Mouse (Mus musculus): ENCODE measurements around the gene Hpse2.
A peak's percentile ranks its signal among the peaks of the same experiment; 100 is the strongest.
"Not testable (repeated sequence)": the region's sequence is repeated elsewhere in the genome, so short reads cannot be mapped to it uniquely, and the experiment has no call there.

Hpse2 gene

DNA sequence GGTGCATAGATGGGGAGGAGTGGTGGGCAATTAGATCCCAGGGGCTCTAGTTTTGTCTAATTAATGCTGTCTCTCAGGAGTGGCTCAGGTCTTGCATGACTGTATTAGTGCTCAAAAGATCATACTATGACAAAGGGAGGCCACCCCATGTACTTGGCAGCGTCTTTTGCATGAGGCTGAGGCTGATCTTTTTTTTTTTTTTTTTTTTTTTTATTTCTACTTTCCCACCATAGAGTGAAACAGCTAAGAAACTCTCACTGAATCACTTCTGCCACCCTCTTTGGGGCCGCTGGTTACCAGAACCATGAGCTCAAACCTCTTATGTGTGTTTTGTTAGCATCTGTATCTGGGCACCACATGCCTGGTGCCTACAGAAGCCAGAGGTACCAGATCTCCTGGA is 549.0 kb downstream of the Hpse2 start:
- no peak for DNase-seq

DNA sequence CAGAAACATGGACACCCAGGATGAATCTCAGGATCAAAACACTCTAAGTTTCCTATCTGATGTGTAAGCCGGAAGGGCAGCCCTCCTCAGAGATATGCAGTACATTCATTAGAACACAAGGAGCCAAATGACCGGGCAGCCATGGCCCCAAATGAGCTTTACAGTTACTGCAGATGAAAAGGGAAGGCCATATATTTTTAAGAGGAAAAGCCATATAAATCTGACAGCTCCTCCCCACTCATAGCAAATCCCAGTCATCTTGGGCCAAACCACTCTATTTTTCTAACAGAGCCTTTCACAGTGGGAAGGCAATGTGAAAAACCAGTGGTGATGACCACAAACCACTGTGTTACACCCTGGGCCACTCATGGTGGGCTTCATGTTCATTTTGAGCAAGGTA is 549.9 kb downstream of the Hpse2 start:
- no peak for DNase-seq

DNA sequence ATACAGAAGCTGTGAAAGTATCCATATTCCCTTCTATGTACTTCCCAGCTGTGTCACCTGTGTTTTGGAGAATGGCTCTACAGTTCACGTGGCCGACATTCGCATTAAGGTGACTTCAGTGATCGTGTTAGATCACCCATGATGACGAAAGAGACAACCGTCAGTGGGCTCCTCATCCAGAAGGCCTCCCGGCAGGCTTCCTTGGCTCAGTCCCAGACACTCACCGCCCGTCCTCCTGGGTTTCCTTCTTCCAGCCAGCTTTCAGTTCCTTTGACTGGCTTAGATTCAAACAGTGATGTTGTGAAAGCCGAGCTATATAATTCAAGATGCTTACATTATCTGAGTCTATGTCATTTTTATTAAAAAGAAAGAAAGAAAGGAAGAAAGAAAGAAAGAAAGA is 550.6 kb downstream of the Hpse2 start:
- no peak for DNase-seq

DNA sequence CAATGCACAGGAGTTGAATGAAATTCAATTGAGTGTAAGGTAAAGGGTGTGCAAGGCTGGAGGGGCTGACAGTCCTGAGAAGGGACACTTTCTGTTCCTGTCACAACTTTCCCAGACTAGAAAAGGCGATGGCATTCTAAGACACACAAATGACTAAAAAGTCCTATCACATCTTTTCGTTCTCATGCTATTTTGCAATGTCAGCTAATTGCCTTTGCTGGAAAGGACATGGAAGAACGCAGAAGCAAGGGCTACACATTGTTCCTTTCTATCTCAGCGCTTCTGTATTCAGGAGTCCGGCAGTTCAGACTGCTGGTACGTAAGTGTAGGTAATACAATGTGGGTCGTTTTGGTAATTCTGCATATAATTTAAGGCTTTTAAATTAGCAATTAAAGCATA is 555.0 kb downstream of the Hpse2 start:
- DNase-seq = no peak

DNA sequence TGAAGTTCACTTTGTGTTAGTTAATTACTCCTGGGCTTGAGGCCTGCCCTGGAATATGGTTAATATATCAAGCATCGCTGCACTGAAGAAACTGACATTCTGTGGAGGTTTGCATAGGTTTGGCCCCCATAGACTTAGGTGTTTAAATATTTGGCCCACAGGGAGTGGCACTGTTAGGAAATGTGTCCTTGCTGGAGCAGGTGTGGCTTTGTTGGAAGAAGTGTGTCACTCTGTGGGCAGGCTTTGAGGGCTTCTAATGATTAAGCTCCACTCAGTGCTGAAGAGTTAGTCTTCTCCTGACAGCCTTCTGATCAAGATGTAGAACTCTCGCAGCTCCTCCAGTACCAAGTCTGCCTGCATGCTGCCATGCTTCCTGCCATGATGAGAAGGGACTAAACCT is 555.9 kb downstream of the Hpse2 start:
- no peak for DNase-seq

DNA sequence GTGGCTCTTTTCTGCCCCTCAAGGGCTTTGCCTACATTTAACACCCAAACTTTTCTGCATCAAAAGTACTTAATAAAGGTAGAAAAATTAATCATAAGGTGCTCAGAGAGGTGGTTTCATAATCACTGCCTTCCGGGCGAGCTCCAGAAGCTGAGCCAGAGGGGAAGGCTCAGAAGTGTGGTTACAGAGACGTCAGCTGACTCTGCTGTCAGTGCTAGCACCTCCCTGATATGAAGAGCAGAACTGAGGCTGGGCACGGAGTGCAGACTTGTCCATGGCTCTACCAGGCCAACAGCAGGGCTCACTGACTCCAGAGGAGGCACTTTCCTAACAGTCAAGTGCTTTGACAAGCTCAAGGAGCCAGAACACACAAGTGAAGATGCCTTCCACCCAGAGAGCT is 559.0 kb downstream of the Hpse2 start:
- DNase-seq = no peak

DNA sequence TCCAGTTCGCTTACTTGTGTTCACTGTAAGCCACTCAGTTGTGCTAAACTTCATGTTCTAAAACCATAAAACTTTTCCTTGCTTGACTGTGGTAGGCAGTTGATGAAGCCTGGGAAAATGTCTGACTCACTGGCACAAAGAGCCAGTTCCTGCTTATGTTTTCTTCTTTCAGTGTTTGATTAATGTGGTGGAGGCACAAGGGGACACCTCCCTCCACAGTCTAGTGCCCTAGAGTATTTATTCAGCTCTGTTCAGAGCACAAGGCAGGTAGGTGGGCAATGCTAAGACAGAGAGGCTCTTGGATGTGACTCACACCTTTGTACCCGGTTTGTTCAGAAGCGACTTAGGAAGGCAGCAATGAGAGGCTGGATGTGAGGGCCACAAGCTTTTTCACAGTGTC is 560.3 kb downstream of the Hpse2 start:
- DNase-seq = no peak

DNA sequence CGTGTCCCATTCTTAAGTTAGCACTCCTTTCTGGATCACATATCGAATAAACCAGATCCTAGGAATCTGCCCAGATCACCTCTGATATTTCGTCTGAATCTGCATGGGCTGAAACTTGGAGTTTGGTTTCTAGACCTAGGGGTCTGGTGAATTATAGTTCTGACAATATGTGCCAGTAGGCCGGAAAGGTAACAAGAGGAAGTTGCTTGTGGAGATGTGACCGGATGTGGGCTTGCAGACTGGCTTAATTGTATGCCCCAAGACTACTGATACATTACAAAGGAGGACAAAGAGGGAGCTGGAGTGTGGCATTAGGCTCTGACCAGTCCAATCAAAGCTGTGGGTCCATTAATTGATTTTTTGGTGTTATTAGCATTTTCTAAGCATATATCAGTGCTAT is 568.0 kb downstream of the Hpse2 start:
- no peak for DNase-seq

DNA sequence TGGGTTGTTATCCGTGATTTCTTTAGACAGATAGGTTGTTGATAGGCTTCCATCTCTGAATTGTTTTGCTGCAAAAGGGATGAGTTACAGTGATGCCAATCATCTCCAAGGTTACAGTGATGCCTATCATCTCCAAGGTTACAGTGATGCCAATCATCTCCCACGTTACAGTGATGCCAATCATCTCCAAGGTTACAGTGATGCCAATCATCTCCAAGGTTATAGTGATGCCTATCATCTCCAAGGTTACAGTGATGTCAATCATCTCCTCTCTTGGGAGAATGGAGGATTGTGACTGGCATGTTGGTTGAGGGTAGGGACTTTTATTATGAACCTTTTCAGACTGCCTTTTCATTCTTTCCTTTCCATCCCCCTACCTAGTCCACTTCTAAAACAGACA is 570.4 kb downstream of the Hpse2 start:
- no peak for DNase-seq

DNA sequence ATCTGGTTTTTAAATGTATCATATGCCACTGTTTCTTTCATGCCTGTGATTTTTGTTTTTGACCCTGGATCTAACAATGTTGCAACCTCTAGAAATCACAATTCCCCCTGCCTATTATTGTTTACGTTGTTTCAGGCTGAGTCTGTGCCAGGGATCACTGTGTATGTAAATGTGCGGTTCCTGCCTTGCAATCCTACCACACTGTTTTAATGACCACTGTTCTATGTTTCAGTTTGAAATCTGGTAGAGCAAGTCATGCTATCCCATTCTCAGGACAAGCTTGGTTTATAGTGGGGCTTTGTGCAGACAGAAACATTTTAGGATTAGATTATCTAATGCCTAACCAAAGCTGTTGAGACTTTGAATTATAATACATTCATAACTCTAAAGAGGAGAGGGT is 571.9 kb downstream of the Hpse2 start:
- DNase-seq = no peak

DNA sequence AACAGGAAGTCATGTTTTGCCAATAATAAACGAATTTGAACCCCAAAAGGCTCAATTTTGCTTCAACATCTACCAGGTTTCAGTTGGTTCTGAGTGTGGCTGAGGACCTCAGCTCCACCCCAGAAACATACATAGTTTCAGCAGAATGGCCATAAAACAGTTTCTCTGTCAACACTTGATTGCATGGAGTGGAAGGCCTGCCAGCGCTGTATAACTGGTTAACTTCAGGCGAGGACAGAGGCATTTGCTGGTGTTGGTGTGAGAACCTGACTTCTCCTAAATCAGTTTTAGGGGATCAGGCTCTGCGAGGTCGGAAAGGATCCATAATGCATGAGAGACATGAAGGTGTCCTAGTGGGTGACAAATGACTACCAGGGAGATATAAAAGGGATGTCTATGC is 578.0 kb downstream of the Hpse2 start:
- no peak for DNase-seq

DNA sequence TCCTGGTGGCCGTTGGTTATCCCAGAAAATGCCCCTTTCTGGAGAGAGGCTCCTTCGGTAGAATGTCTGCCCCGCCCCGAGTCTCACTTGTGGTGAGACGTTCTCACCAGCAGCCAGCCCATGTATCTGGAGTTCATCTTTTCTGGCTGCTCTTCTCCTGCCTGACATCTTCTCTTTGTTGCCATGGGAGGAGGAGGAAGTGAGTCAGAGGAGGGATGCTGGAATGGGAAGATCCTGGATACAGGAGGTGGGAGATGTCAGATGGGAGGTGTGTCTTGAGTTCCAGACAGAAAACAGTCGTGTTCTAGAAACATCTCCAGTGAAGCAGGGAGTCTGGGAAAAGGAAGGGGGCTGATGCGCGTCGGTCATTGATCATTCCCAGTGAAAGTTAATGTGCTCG is 578.7 kb downstream of the Hpse2 start:
- no peak for DNase-seq

DNA sequence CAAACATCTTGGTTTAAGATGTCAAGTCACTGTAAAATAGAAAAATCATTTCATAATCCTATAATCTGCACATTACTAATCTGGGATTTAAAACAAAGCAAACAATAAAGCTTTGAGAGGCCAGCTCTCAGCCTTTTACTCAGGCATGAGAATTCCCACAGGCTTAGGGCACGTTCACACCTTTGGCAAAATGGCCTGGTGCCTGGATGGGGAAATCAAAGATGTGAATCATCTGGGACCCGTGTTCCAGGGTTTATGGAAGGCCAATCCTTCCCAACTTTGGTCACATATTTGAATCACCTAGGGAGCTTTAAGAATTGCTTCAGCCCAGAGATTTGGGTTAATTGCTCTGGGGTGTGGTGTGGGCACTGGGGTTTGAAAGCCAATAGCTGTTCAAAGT is 590.3 kb downstream of the Hpse2 start:
- no peak for DNase-seq

DNA sequence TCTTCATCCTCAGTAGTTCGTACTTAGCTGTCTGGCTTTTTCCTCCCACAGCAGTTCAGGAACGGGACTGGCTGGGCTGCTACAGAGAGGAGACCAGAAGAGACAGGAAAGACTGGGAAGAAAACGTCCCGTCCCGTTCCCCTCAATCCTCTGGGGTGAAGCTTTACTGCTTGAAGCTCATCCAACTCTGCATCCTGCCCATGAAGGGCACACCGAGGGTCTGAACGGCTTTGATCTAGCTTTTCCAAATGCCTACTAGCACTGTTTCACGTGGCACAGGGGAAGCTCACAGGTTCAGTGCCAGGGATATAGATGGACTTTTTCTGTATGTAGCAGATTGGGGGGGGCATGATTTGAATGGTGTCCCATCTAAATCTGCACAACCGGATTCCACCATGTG is 592.4 kb downstream of the Hpse2 start:
- DNase-seq = no peak

DNA sequence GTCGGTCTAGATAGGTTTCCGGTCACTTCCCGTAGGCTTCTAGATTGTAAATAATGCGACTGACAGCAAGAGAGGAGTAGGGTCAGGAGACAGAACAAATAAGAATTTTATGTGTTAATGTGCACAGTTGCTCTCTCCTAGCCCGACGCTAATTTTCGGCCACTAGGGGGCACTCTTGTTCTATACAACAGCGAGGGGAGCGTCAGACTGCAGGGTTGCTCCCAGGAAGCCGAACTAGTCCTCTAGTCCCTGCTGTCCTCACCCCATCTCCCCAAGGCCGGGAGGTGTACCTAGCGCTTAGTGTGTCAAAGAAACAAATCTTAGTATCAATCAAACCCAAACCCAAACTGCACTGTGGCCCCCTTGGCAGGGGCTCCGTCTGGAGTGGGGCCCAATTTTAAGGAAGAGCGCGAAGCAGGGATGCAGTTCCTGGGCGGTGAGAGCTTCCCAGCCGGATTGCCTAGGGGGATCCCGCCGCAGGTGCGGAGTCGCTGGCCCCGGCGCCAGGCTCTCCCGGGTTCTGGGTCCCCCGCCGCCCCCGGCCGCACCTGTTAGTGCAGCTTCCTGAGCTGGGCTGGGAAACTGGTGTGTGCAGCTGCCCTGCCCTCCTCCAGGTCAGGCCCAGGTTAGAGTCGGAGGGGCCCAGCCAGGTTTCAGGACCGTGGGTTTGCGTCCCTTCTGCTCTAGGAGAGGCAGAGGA is 593.1 kb downstream of the Hpse2 start:
- peak; percentile 80 for DNase-seq

DNA sequence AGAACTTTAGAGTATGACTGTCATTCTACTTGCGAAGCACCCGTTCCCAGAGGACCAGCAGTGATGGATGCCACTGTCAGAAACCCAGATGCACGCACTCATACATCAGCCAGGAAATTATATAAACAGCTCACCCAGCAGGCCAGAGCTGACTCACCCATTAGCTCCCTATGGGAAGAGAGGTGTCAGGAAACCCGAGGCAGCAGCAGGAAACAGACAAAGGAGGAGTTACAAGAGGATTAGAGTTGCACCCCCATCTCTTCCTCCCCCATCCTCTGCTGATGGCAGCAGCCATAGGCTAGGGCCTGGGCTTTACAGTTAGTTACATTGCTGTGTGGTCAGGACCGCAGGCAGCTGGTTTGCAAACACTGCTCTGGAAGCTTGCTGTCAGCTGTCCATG is 599.8 kb downstream of the Hpse2 start:
- no peak for DNase-seq

DNA sequence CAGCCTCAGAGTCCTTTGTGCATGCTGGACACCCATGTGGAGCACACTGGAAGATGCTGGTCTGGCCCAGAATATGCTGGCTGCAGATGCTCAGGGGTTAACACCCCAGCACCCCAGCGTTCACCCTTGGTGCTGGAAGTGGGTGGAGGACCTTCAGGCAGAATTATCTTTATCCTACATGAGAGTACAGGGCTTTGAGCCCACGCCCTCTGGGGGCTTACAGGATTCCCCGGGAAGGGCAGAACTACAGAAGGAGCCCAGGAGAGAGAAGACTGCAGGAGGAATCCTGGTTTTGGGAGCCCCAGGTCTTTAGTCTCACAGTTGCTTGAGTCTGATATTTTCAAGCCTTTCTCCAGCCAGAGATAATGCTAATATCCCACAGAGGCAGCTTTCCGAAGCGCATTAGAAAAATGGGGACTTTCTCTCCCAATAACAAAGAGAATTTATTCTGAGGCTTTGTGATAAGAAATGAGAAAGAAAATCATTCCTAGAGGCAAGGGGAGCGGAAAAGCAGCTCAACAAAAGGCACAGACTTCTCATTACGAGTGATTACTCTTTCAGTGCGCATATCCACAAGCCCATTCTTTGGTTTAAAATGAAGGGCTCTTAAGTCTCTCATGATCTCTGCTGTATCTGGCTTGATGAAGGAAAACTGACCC is 602.5 kb downstream of the Hpse2 start:
- DNase-seq = no peak

DNA sequence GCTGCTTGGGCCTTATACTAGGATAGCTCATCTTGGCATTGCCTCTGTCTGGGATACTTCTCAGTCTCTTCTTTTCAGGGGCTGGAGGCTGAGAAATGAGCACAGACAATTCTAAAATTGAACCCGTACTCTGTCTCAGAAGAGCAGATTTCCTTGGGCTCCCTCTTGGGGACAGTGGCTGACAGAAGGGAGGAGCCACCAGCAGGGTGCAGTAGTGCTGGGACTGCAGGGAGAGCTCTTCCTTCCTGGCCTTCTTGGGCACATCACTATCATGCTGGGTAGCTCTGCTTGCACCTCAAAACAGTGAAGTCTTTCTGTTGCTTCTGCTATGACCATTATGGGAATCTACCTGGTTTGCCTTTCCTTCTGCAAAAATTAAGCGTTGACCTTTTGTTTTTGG is 603.0 kb downstream of the Hpse2 start:
- no peak for DNase-seq

DNA sequence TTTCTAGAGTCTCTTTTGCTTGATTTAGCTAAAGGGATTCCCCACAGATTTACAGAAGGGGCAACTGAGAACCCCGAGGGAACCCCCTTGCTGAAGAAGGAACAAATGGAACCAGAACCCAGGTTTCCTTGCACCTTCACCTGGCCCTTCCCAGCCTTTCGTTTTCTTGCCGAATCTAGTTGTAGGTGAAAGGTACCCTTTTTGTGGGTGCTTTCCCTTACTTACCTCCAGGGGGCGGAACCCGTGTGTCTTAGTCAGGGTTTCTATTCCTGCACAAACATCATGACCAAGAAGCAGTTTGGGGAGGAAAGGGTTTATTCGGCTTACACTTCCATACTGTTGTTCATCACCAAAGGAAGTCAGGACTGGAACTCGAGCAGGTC is 608.0 kb downstream of the Hpse2 start:
- not testable (repeated sequence) for DNase-seq

DNA sequence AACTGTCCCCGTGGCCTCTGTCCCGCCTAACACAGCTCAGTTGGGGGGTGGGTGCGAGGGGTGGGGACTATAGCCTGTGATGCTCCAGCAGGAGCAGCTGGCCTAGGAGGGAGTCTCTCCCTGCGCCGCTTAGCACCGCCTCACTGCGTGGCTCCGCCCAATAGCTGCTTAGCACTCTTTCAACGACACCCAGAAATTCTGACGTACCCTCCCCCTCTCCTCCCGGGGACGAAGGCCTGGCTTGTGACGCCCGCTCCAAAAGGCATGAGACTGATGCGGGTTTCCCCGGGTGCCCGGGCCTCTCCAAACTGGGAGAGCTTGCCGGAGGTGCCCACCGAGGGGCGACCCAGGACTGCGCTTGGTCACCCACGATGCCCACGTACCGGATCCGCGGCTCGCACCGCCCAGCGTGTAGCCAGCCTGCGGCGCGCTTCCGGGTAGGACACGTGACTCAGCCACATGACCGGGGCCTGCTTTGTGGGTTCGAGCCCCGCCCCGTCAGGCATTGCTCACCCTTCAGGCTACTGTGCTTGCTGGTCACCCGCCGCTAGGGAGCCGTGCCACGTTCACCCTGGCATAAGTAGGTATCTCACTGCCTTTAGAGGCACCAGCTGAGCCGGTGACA is 608.5 kb downstream of the Hpse2 start, which contains the start of gene Hps1:
TSS of gene Hps1 (minus strand) at position 448 of the 625 bp plus-strand sequence.
- DNase-seq = peak; percentile 87

DNA sequence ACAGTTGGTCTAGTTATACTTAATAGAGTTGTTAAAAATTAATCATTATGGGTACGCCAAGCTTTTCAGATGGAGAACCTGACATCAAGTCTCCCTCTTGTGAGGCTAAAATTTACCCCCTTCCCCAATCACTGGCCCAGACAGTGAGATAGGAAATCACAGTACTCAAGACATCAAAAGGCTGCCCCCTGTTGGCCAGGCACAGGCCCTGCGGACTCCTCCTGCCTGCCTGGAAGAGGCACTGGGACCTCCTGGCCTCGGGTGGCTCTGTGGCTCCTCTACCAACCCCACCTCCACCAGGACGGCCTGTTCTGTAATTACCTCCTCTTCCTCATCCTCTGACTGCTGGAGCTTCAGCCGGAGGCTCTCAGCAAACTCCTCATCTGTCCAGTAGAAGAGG is 610.4 kb downstream of the Hpse2 start:
- peak; percentile 55 for DNase-seq

DNA sequence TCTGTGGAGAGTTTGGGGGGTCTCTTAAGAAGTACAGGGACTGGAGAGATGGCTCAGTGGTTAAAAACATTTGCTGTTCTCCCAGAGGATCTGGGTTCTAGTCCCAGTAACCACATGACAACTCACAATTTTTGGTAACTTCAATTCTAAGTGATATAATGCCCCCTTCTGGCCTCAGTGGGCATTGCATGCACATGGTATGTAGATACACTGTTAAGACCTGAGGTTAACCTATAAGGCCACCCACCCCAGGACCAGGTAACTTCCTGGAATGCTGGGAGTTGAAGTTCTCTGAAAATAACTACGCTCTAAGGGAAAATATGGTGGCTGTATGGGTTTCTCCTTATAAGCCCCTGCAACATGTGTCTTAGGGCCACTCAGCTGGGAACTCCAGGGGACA is 611.3 kb downstream of the Hpse2 start:
- peak; percentile 60 for DNase-seq

DNA sequence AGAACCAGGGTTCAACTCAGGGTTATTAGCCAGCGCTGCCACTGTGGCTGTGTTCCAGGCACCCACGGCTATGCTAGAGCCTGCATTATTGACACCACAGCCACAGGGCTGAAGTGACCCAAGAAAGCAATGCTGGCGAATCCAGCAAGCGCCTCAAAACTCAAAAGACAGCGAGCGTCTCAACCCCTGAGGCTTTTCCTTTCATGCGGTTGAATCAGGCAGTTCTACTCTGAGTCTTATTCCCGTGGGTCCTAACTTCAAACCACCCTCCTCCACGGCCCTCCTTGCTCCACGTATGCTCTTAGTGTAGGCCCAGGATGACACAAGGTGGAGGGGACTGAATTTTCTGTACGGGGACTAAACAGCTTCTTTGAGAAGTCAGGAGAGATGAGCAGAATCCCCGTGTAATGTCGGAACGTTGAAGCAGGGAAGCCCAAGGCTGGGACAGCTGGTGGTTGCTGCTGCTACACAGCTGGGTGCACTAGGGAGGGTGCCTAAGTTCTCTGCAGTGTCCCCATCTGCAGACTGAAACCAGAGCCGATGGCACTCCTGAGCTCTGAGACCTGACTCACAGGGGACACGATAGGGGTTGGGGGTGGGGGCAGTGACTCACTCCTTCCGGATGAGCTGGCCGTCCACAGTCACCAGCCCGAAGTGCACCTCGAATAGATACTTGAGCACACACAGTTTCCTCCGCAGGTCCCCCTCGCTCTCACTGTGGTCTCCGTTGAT is 617.8 kb downstream of the Hpse2 start:
- DNase-seq = no peak

DNA sequence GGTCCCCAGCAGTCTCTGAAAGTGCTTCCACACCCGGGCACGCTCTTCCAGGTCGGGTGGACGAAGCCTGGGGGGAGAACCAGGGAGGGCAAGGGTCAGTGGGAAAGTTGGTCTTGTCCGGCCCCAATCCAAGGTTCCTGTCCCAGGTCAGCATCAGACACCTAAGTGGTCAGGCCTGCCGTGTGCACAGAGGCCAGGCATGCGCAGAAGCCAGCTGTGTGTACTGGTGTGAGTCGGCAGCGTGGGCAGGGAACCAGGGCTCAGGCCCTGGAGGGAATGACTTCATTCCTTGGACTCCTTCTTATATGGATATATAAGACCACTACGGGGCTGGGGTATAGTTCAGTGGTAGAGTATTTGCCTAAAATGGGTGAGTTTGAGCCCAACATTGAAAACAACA is 618.5 kb downstream of the Hpse2 start:
- peak; percentile 52 for DNase-seq

Data from kidney, adult 9 months (tissue).